Mouse (Mus musculus) MN1 (cell line): ENCODE results near the gene Troap.
"Not testable (repeated sequence)": the region's sequence is repeated elsewhere in the genome, so short reads cannot be mapped to it uniquely, and the experiment has no call there.

Experiments
- DNase-seq: peaks from one replicate; pipeline ENCODE4 v3.0.0-alpha.2; 2016; ENCODE audit warnings: low spot score

The Troap gene

DNA sequence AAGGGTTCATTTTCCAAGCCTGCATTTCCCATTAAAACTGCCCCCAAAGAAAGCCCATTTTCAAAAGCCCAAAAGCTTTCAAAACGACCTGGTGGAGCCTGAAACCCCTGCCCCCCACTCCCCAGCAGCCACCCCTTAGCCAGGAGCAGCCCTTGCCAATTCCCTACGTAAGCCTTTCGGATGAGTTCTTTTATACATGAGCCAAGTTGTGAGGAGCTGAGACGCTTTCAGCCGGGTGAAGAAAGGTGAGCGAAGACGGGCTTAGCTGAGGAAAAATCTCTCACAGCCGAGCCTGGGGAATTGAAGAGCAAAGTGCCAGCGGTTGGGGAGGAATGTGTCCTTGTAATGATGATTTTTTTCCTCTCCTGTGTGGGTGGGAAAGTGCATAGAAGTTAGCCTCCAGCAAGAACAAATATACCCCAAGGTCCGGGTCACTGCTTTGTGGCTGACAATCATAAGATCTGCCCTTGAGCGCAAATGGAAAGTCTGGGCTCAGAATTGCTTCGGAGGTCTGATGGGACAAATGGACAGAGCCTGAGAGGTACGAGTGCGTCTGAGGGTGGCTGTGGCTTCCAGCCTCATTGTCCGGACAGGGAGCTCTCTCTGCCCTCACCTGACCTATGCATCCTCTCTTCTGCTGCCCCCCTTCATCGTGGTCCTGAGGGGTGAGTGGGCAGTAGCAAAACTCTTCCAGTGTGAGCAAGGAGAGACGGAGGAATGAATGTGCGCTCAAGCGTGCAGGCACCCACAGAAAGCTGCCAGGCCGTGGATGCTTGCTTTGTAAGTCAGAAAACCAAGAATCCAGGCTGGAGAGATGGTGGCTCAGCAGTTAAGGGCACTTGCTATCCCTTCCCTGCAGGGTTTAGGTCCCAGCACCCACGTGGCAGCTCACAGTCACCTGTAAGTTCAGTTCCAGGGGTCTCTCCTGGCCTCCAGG is 33.2 kb upstream of the Troap start:
- DNase-seq: no peak

DNA sequence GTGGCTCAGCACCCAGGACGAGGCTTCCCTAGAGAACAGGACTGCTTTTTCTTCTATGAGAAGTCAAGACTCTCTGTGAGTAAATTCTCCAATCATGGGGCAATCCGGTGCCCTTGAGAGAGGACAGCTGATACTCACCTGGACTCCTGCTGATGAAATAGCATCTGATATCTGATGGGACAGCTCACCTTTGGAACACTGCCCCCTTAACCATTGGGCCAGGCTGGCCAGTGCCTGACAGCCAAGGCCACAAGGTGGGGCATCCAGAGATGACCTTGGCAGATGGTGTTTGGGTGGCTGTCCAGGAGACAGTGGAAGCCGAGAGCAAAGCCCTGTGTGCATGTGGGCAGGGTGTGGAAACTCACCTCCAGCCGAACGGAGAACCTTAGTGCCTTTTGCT is 32.0 kb upstream of the Troap start:
- DNase-seq: no peak

- DNase-seq: peak; percentile 91
These were observed 29.5 kb upstream of the Troap start for GRCm38 (mm10) chr15:99044854-99045253.

DNA sequence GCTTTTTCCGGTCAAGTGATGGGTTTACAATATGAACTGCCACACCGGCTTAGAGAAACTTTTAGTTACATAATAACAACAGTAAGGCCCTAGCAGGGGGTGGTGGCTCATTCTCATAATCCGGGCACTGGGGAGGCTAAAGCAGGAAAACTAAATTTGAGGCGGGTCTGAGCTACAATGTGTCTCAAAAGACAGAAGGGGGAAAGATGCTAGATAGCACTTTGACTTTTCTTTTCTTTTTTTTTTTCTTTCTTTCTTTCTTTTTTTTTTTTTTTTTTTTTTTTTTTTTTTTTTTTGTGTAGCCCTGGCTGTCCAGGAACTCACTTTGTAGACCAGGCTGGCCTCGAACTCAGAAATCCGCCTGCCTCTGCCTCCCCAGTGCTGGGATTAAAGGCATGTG is 28.6 kb upstream of the Troap start:
- not testable (repeated sequence) for DNase-seq

- DNase-seq: peak; percentile 87
These were observed 24.7 kb upstream of the Troap start for GRCm38 (mm10) chr15:99049473-99050253.

- peak; percentile 95 for DNase-seq
These were observed 21.0 kb upstream of the Troap start for GRCm38 (mm10) chr15:99053373-99053772.

DNA sequence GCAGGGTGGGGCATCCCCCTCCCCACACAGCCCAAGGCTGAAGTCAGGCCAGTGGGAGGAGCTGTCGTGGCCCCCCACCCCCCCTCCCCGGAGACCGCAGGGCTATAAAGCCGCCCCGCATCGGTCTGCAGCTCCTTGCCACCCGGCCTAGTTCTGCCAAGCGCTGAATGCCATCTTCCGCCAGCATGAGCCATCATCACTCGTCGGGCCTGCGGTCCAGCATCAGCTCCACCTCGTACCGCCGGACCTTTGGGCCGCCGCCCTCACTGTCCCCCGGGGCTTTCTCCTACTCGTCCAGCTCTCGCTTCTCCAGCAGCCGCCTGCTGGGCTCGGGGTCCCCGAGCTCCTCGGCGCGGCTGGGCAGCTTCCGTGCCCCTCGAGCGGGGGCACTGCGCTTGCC is 19.3 kb upstream of the Troap start, which contains the start of gene Prph:
Gene Prph, plus strand, starts transcription at position 135 of the 400 bp plus-strand sequence.
- DNase-seq: peak; percentile 81

- DNase-seq: peak; percentile 92
These were observed 18.8 kb upstream of the Troap start for GRCm38 (mm10) chr15:99055511-99055961.

- peak; percentile 85 for DNase-seq
These were observed 18.0 kb upstream of the Troap start for GRCm38 (mm10) chr15:99056332-99056731.

GRCm38 (mm10) chr15:99065557-99066165 is 8.7 kb upstream of the Troap start:
- DNase-seq: no peak

GRCm38 (mm10) chr15:99071988-99072387 is 2.4 kb upstream of the Troap start:
- DNase-seq: no peak

GRCm38 (mm10) chr15:99074600-99075333 is 392 bp downstream of the Troap start:
- peak; percentile 99 for DNase-seq

DNA sequence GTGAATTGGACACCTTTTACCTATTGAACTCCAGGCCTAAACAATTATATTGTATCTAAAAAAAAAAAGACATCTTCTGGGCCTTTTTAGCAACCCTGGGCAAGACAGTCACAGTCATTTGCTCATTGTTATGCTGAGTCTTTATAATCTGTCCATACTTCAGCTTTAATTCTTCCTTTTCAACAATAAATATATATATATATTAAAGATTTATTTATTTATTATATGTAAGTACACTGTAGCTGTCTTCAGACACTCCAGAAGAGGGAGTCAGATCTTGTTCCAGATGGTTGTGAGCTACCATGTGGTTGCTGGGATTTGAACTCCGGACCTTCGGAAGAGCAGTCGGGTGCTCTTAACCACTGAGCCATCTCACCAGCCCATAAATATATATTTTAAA is 1.6 kb downstream of the Troap start:
- not testable (repeated sequence) for DNase-seq

DNA sequence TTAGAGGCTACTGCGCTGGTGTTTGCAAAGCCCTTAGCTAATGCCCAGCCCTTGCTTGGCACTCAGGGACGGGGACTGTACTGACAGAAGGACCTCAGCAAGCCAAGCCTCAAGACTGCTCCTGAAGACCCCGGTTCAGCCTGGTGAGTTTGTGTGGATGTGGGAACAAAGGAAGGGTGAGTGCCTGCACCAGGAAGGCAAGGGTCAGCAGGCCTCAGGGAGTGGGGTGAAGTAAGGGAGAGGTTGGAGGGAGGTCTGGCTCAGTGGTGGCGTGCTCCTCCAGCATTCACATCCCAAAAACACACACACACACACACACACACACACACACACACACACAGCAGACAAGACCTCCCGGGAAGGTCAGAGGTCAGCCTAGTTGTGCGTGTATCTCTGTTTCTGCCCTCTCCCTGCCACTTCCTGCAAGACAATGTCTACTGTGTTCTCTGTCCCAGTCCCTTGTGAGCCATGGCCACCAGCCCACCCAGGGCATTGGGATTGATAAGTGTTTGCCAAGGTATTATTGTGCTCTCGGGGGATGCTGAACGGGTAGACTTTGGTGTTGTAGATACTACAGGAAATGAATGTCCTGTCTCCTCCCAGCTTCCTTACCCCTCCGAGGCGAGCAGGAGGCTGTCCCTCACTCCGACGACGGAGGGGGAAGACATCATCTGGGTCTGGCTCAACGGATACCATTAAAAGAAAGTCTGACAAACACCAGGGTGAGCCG is 4.0 kb downstream of the Troap start:
- no peak for DNase-seq

GRCm38 (mm10) chr15:99079804-99080203 is 5.4 kb downstream of the Troap start:
- DNase-seq: peak; percentile 60

DNA sequence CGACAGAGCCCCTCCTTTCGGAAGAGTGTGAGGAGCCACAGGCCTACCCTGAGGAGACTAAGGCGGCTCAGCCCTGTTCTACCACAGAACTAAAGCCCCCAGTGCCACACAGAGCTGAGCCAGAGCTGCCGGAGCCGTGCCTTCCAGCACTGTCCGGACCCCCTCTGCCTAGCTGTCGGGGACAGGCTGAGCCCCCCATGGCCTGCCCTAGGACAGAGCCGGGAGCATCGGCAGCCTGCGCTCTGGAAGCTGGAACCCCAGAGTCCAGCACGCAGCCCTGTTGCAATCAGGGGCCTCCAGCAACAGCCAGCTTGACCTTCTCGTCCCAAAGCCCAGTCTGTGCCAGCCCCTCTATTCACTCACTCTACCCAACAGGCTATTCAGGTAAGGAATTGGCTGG is 7.9 kb downstream of the Troap start:
- no peak for DNase-seq

DNA sequence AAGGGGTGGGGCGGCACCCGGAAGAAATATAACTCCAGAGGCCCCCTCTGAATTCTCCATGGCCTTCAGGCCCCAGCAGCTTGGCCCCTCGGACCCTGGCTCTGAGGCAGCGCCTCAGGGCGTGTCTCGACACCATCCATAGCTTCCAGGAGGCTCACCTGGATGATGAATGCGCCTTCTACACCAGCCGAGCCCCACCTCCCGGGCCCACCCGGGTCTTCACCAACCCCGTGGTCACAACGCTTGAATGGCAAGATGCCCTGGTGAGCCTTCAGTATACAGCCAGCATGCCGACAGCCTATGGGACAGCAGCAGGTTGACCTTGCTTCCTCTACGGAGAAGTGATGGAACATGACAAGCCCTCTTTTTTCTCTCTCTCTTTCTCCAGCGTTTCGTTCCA is 8.5 kb downstream of the Troap start:
- no peak for DNase-seq

DNA sequence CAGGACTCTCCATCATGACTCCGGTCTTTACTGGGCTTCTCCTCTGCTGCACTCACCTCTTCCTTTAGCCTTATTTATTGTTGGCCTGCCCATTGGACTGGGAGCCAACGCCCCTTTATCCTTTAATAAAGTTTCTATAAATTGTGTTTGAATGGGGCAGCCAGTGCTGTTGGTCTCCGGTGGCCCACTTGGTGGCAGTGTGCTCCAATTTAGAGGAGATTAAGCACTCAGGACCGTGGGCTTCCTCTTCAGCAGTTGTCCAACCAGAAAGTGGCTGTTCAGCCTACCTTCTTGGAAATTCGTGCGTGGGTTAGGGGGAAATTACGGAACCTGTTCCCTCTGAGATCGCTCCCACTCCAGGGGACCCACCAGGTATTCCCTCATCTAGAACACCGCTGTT is 8.9 kb downstream of the Troap start:
- peak; percentile 81 for DNase-seq

DNA sequence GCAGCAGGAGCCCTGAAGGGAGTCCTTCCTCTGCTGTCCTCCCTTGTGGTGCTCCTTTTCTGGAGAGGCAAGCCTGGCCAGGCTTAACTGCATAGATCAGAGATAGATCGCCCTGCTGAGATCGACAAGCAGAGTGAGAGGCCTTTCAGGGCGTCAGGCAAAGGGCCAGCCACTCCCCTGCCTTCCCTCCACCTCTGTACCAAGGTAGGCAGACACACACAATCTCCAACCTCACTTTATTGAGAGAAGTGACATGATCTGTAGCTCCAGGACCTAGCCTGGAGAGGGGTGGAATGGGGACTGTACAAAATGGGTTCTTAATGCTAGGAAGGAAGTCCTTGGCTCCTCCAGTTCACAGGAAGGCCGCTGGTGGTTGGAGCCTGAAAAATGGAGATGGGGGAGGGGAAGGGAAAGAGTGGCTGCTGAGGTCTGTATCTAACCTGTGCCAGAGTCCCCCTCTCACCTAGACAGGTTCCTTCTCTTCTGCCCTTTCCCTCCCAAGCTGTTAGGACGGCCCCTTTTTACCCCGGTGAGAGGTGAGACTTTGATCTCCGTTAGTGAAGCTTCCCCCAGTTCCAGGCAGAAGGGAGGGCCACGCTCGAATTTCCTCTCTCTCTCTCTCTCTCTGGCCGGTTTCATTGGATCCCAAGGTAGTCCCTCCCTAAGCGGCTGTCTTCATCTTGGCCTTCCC is 9.6 kb downstream of the Troap start:
- DNase-seq: no peak

- no peak for DNase-seq
These were observed 10.2 kb downstream of the Troap start for GRCm38 (mm10) chr15:99084618-99085017.
